Mouse (Mus musculus): ENCODE measurements around the gene Arhgap24. TPM values are rescaled to one million over a fixed set of nuclear protein-coding genes. Genes with fewer than 3 reads are reported as not detected.
A peak's percentile ranks its signal among the peaks of the same experiment; 100 is the strongest.

The Arhgap24 gene
- polyA plus RNA-seq, 1 experiment: 6.8 TPM

- DNase-seq (ENCODE audit: low read depth): no peak
- TF ChIP-seq POLR2A (IDR thresholded peaks at IDR 0.05; ENCODE audit: borderline replicate concordance, extremely low read depth, insufficient read depth, insufficient read length, poor library complexity, severe bottlenecking) (no peak), CTCF (IDR thresholded peaks at IDR 0.05; ENCODE audit: borderline replicate concordance, extremely low read depth, insufficient read depth, insufficient read length) (no peak)
Observed at GRCm38 (mm10) chr5:102639782-102640559, 158.8 kb downstream of the Arhgap24 start.

- DNase-seq (ENCODE audit: low read depth): no peak
- no peak for TF ChIP-seq POLR2A (IDR thresholded peaks at IDR 0.05; ENCODE audit: borderline replicate concordance, extremely low read depth, insufficient read depth, insufficient read length, poor library complexity, severe bottlenecking)
- TF ChIP-seq CTCF (IDR thresholded peaks at IDR 0.05; ENCODE audit: borderline replicate concordance, extremely low read depth, insufficient read depth, insufficient read length): no peak
Observed at GRCm38 (mm10) chr5:102643364-102643763, 162.2 kb downstream of the Arhgap24 start.

GRCm38 (mm10) chr5:102643820-102644219, 162.6 kb downstream of the Arhgap24 start:
- DNase-seq (ENCODE audit: low read depth): no peak
- TF ChIP-seq POLR2A (IDR thresholded peaks at IDR 0.05; ENCODE audit: borderline replicate concordance, extremely low read depth, insufficient read depth, insufficient read length, poor library complexity, severe bottlenecking) (no peak), CTCF (IDR thresholded peaks at IDR 0.05; ENCODE audit: borderline replicate concordance, extremely low read depth, insufficient read depth, insufficient read length) (no peak)

- no peak for TF ChIP-seq POLR2A (IDR thresholded peaks at IDR 0.05; ENCODE audit: borderline replicate concordance, extremely low read depth, insufficient read depth, insufficient read length, poor library complexity, severe bottlenecking)
- TF ChIP-seq CTCF (IDR thresholded peaks at IDR 0.05; ENCODE audit: borderline replicate concordance, extremely low read depth, insufficient read depth, insufficient read length): no peak
- no peak for DNase-seq (ENCODE audit: low read depth)
Observed at GRCm38 (mm10) chr5:102659061-102659460, 177.9 kb downstream of the Arhgap24 start.

- DNase-seq (ENCODE audit: low read depth): peak; percentile 13
- TF ChIP-seq POLR2A (IDR thresholded peaks at IDR 0.05; ENCODE audit: borderline replicate concordance, extremely low read depth, insufficient read depth, insufficient read length, poor library complexity, severe bottlenecking) (no peak), CTCF (IDR thresholded peaks at IDR 0.05; ENCODE audit: borderline replicate concordance, extremely low read depth, insufficient read depth, insufficient read length) (no peak)
Observed at GRCm38 (mm10) chr5:102664988-102665726, 184.0 kb downstream of the Arhgap24 start.

GRCm38 (mm10) chr5:102666886-102667285, 185.7 kb downstream of the Arhgap24 start:
- no peak for DNase-seq (ENCODE audit: low read depth)
- TF ChIP-seq POLR2A (IDR thresholded peaks at IDR 0.05; ENCODE audit: borderline replicate concordance, extremely low read depth, insufficient read depth, insufficient read length, poor library complexity, severe bottlenecking) (no peak), CTCF (IDR thresholded peaks at IDR 0.05; ENCODE audit: borderline replicate concordance, extremely low read depth, insufficient read depth, insufficient read length) (no peak)

- no peak for DNase-seq (ENCODE audit: low read depth)
- TF ChIP-seq POLR2A (IDR thresholded peaks at IDR 0.05; ENCODE audit: borderline replicate concordance, extremely low read depth, insufficient read depth, insufficient read length, poor library complexity, severe bottlenecking) (no peak), CTCF (IDR thresholded peaks at IDR 0.05; ENCODE audit: borderline replicate concordance, extremely low read depth, insufficient read depth, insufficient read length) (no peak)
Observed at GRCm38 (mm10) chr5:102667754-102668575, 186.8 kb downstream of the Arhgap24 start.

- no peak for TF ChIP-seq POLR2A (IDR thresholded peaks at IDR 0.05; ENCODE audit: borderline replicate concordance, extremely low read depth, insufficient read depth, insufficient read length, poor library complexity, severe bottlenecking)
- no peak for TF ChIP-seq CTCF (IDR thresholded peaks at IDR 0.05; ENCODE audit: borderline replicate concordance, extremely low read depth, insufficient read depth, insufficient read length)
- DNase-seq (ENCODE audit: low read depth): no peak
Observed at GRCm38 (mm10) chr5:102670206-102670605, 189.0 kb downstream of the Arhgap24 start.

GRCm38 (mm10) chr5:102670731-102671345, 189.6 kb downstream of the Arhgap24 start:
- DNase-seq (ENCODE audit: low read depth): no peak
- no peak for TF ChIP-seq CTCF (IDR thresholded peaks at IDR 0.05; ENCODE audit: borderline replicate concordance, extremely low read depth, insufficient read depth, insufficient read length)
- no peak for TF ChIP-seq POLR2A (IDR thresholded peaks at IDR 0.05; ENCODE audit: borderline replicate concordance, extremely low read depth, insufficient read depth, insufficient read length, poor library complexity, severe bottlenecking)

- no peak for TF ChIP-seq CTCF (IDR thresholded peaks at IDR 0.05; ENCODE audit: borderline replicate concordance, extremely low read depth, insufficient read depth, insufficient read length)
- no peak for TF ChIP-seq POLR2A (IDR thresholded peaks at IDR 0.05; ENCODE audit: borderline replicate concordance, extremely low read depth, insufficient read depth, insufficient read length, poor library complexity, severe bottlenecking)
Observed at GRCm38 (mm10) chr5:102675326-102675725, 194.1 kb downstream of the Arhgap24 start.

More at GRCm38 (mm10) chr5:102675326-102675725, 194.1 kb downstream of the Arhgap24 start:
- no peak for DNase-seq (ENCODE audit: low read depth)
